Mouse (Mus musculus) midbrain, embryonic 11.5 days (tissue): ENCODE results near the gene Zfp787. TPM values are rescaled to one million over a fixed set of nuclear protein-coding genes. Genes with fewer than 3 reads are reported as not detected.
"Not testable (repeated sequence)": the region's sequence is repeated elsewhere in the genome, so short reads cannot be mapped to it uniquely, and the experiment has no call there.

Experiments
- ATAC-seq: fragments of 200-750 bp; cut with Nextera tagmentation; 2 replicates; pipeline ENCODE4 v1.8.0; 2017; ENCODE audit warnings: moderate TSS enrichment, moderate library complexity; ENCODE audit not compliant: low FRiP score
- DNase-seq: peaks from one replicate; pipeline ENCODE4 v3.0.0; 2015; ENCODE audit warnings: low spot score; ENCODE audit errors: missing footprints
- H3K27ac ChIP-seq: fragments of 300-500 bp; sonication (generic); 2 replicates; pipeline ENCODE4 v1.5.1; 2014; ENCODE audit warnings: low read depth, low read length
- H3K27me3 ChIP-seq: fragments of 300-500 bp; sonication (generic); 2 replicates; pipeline ENCODE4 v1.6.1; 2014; ENCODE audit warnings: mild to moderate bottlenecking, low read length, moderate library complexity, mixed read lengths; ENCODE audit not compliant: control insufficient read depth, insufficient read depth
- H3K36me3 ChIP-seq: fragments of 300-500 bp; sonication (generic); 2 replicates; pipeline ENCODE4 v1.6.1; 2014; ENCODE audit warnings: mild to moderate bottlenecking, low read length, moderate library complexity, mixed read lengths; ENCODE audit not compliant: control insufficient read depth, insufficient read depth
- H3K4me1 ChIP-seq: fragments of 300-500 bp; sonication (generic); 2 replicates; pipeline ENCODE4 v1.6.1; 2014; ENCODE audit warnings: low read length; ENCODE audit not compliant: control insufficient read depth, insufficient read depth
- H3K4me2 ChIP-seq: fragments of 300-500 bp; sonication (generic); 2 replicates; pipeline ENCODE4 v1.6.1; 2014; ENCODE audit warnings: mild to moderate bottlenecking, moderate library complexity
- H3K4me3 ChIP-seq: fragments of 300-500 bp; sonication (generic); 2 replicates; pipeline ENCODE4 v1.5.1; 2014; ENCODE audit warnings: low read depth, low read length
- H3K9ac ChIP-seq: fragments of 300-500 bp; sonication (generic); 2 replicates; pipeline ENCODE4 v1.6.1; 2014; ENCODE audit warnings: low read length
- H3K9me3 ChIP-seq: fragments of 300-500 bp; sonication (generic); 2 replicates; pipeline ENCODE4 v1.6.1; 2016; ENCODE audit warnings: low read length; ENCODE audit not compliant: control insufficient read depth
- WGBS: fragments of 180-500 bp; shearing (Covaris S2); extraction: QIAGEN DNeasy Blood & Tissue Kit; methylation state at CpG from one replicate; pipeline ENCODE4 v1.1.7; 2014; 5-methylcytosine and 5-hydroxymethylcytosine counted together
- polyA plus RNA-seq: library from polyadenylated mRNA; unstranded; fragments of >200 nt; fragmentation: Nextera tagmentation; extraction: Ambion mirVana; gene quantifications from 2 replicates; pipeline ENCODE4 v1.2.1, GENCODE M21; 2014

Gene Zfp787
- polyA plus RNA-seq, 1 experiment from 2014 or later = 13.5 TPM

DNA sequence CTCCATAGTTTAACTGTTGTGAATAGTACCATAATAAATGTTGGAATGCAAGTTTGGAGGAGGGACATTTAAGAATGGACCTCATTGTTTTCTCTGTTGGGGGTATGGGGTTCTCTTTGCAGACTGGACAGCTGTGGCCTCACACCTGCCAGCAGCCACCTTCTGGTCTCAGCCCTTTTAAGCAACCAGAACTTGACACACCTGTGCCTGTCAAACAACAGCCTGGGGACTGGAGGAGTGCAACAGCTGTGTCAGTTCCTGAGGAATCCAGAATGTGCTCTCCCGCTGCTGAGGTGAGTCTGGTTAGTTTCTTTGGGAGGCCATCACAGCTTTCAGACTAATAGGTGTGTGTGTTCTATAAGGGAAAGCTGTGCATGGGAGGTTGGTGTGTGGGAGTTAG is 34.7 kb downstream of the Zfp787 start:
- H3K4me2 ChIP-seq, H3K4me3 ChIP-seq, H3K9ac ChIP-seq, H3K27me3 ChIP-seq, H3K4me1 ChIP-seq, DNase-seq, H3K36me3 ChIP-seq, ATAC-seq, H3K27ac ChIP-seq, H3K9me3 ChIP-seq: not testable (repeated sequence)
- 79% methylated on average over 1 of the region's 1 CpGs for WGBS

DNA sequence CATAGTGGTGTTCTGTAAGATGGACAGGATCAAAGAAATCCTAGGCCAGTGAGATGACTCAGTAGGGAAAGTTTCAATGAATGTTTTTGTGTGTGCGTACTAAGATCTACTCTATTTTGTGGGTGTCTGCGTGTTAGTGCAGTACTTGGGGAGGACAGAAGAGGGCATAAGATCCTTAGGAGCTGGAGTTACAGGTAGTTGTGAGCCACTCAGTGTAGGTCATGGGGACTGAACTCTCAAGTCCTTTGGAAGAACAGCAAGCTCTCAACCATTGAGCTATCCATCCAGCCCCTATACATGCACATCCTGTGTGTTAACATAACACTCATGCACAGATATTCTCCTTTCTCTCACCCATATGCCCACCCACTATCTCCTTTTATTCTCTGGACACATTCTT is 35.7 kb downstream of the Zfp787 start:
- H3K27me3 ChIP-seq, H3K4me2 ChIP-seq, DNase-seq, ATAC-seq, H3K27ac ChIP-seq, H3K4me3 ChIP-seq, H3K9me3 ChIP-seq, H3K9ac ChIP-seq, H3K4me1 ChIP-seq, H3K36me3 ChIP-seq: not testable (repeated sequence)
- WGBS = 77% methylated on average over 2 of the region's 2 CpGs

DNA sequence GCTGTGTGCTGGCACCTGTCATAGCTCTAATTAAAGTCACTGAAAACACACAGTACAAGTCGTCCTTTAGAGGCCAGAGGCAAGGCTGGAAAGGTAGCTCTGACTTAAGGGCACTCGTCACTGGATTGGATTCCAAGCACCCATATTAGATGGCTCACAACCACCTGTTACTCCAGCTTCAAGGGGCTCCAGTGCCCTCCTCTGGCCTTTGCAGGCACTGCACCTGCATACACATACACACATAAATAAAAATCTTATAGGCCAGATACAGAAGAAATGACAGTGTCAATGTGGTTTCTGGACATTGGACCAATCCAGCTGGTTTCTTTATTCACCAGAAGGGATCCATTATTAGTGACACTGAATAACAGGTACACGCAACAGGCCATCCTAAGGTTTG is 36.3 kb downstream of the Zfp787 start:
- WGBS = 79% methylated on average over 3 of the region's 3 CpGs
- no peak overlapping the region for H3K4me2 ChIP-seq
- no peak overlapping the region for H3K9ac ChIP-seq
- DNase-seq (no peak), ATAC-seq (no peak)
- no peaks in the 10 kb centered on the region for H3K36me3 ChIP-seq
- no peaks in the 10 kb centered on the region for H3K27me3 ChIP-seq
- no peaks in the 10 kb centered on the region for H3K9me3 ChIP-seq
- no peaks in the 10 kb centered on the region for H3K4me1 ChIP-seq
- no peak overlapping the region for H3K4me3 ChIP-seq
- no peak overlapping the region for H3K27ac ChIP-seq

Other genes starting within 250 kb of the Zfp787 start
- gene Vmn1r65, start 145.0 kb downstream of the Zfp787 start, polyA plus RNA-seq = not detected in 2 replicates
- gene Nlrp4c, start 110.8 kb downstream of the Zfp787 start, polyA plus RNA-seq = not detected in 2 replicates
- 69.4 and 72.2 TPM in 2 replicates for gene Zfp444, start 16.2 kb upstream of the Zfp787 start, polyA plus RNA-seq
- not detected in 2 replicates for gene Galp, start 41.1 kb upstream of the Zfp787 start, polyA plus RNA-seq
- gene Zscan5b, start 66.3 kb upstream of the Zfp787 start, polyA plus RNA-seq = not detected in 2 replicates
- gene Epp13, start 96.7 kb upstream of the Zfp787 start, polyA plus RNA-seq = 0.25 TPM in 1 of 2 replicates, not detected in the other
- 12.0 and 12.9 TPM in 2 replicates for gene Zfp667, start 130.6 kb upstream of the Zfp787 start, polyA plus RNA-seq
- 7.2 and 10.4 TPM in 2 replicates for gene Zfp583, start 175.3 kb upstream of the Zfp787 start, polyA plus RNA-seq
- 2.5 and 3.0 TPM in 2 replicates for gene Gm3854, start 187.8 kb upstream of the Zfp787 start, polyA plus RNA-seq
- gene Zfp78, start 207.3 kb upstream of the Zfp787 start, polyA plus RNA-seq = 2.5 and 3.3 TPM in 2 replicates
- 12.6 and 13.2 TPM in 2 replicates for gene Zfp28, start 227.3 kb upstream of the Zfp787 start, polyA plus RNA-seq
- 0.67 and 0.95 TPM in 2 replicates for gene Smim17, start 242.7 kb upstream of the Zfp787 start, polyA plus RNA-seq